Mouse (Mus musculus): Measurements from ENCODE around the gene Nrxn1.

- TF ChIP-seq CTCF (IDR thresholded peaks at IDR 0.05; ENCODE audit: low read depth, low read length), result no peak
- TF ChIP-seq POLR2A (IDR thresholded peaks at IDR 0.05; ENCODE audit: extremely low read depth, insufficient read depth, low read length), result no peak
Observed at GRCm38 (mm10) chr17:91112880-91113628, 20.2 kb upstream of the Nrxn1 start.
